Mouse (Mus musculus) brain, embryonic 14.5 days (tissue): ENCODE measurements around the gene Meis3. TPM values are rescaled to one million over a fixed set of nuclear protein-coding genes. Genes with fewer than 3 reads are reported as not detected.

Source experiments
- DNase-seq: peaks from one replicate; pipeline ENCODE4 v3.0.0-alpha.2; 2011; ENCODE audit warnings: low read depth
- CTCF ChIP-seq: fragments of 200-500 bp; IDR thresholded peaks from 2 replicates; pipeline ENCODE4 v1.5.1; 2012; ENCODE audit warnings: inconsistent platforms, mild to moderate bottlenecking, moderate library complexity, borderline replicate concordance; ENCODE audit not compliant: insufficient read depth, insufficient read length; ENCODE audit errors: extremely low read depth
- POLR2A ChIP-seq: fragments of 200-500 bp; IDR thresholded peaks from 2 replicates; pipeline ENCODE4 v1.6.1; 2012; ENCODE audit warnings: mild to moderate bottlenecking, inconsistent platforms, borderline replicate concordance; ENCODE audit not compliant: poor library complexity, insufficient read depth, insufficient read length, severe bottlenecking; ENCODE audit errors: extremely low read depth
- polyA plus RNA-seq: library from polyadenylated mRNA; depleted of rRNA; stranded (reverse); fragments of >200 nt; gene quantifications from 2 replicates; pipeline ENCODE4 v1.2.3, GENCODE M21; 2012

Meis3 gene
- polyA plus RNA-seq, 1 experiment, result 188 TPM

- no peak for TF ChIP-seq CTCF
- no peak for TF ChIP-seq POLR2A
- peak; percentile 89 for DNase-seq
Measured at GRCm38 (mm10) chr7:16134951-16135392, 39.9 kb upstream of the Meis3 start.

GRCm38 (mm10) chr7:16146489-16147410 is 28.1 kb upstream of the Meis3 start:
- DNase-seq, result peak; percentile 86

GRCm38 (mm10) chr7:16147643-16148042 is 27.2 kb upstream of the Meis3 start:
- DNase-seq, result peak; percentile 24
- TF ChIP-seq POLR2A (no peak), CTCF (no peak)

More at GRCm38 (mm10) chr7:16146489-16147410, 28.1 kb upstream of the Meis3 start:
- no peak for TF ChIP-seq CTCF
- no peak for TF ChIP-seq POLR2A

GRCm38 (mm10) chr7:16149241-16149640 is 25.6 kb upstream of the Meis3 start:
- DNase-seq, result peak; percentile 66
- no peak for TF ChIP-seq POLR2A
- no peak for TF ChIP-seq CTCF

- DNase-seq, result no peak
- TF ChIP-seq POLR2A (no peak), CTCF (no peak)
Measured at GRCm38 (mm10) chr7:16150191-16151145, 24.4 kb upstream of the Meis3 start.

- peak; percentile 87 for DNase-seq
- peak; percentile 87 for TF ChIP-seq CTCF
- no peak for TF ChIP-seq POLR2A
Measured at GRCm38 (mm10) chr7:16153522-16153921, 21.4 kb upstream of the Meis3 start.

GRCm38 (mm10) chr7:16155132-16155872 is 19.6 kb upstream of the Meis3 start:
- DNase-seq, result peak; percentile 65
- TF ChIP-seq POLR2A, result no peak
- TF ChIP-seq CTCF, result no peak

GRCm38 (mm10) chr7:16156105-16156714 is 18.7 kb upstream of the Meis3 start:
- TF ChIP-seq CTCF (no peak), POLR2A (no peak)

GRCm38 (mm10) chr7:16158735-16159134 is 16.2 kb upstream of the Meis3 start:
- TF ChIP-seq POLR2A, result no peak
- no peak for TF ChIP-seq CTCF

More at GRCm38 (mm10) chr7:16156105-16156714, 18.7 kb upstream of the Meis3 start:
- no peak for DNase-seq

GRCm38 (mm10) chr7:16160702-16161101 is 14.2 kb upstream of the Meis3 start:
- TF ChIP-seq POLR2A (no peak), CTCF (no peak)
- DNase-seq, result no peak

More at GRCm38 (mm10) chr7:16158735-16159134, 16.2 kb upstream of the Meis3 start:
- no peak for DNase-seq
